Mouse (Mus musculus): ENCODE measurements around the gene Prr14. TPM values are rescaled to one million over a fixed set of nuclear protein-coding genes. Genes with fewer than 3 reads are reported as not detected.
A peak's percentile ranks its signal among the peaks of the same experiment; 100 is the strongest.

Gene Prr14
- polyA plus RNA-seq, 1 experiment from 2014 or later, result 22.8 TPM

GRCm38 (mm10) chr7:127470011-127470715 is 10.8 kb downstream of the Prr14 start:
- H3K4me3 ChIP-seq (ENCODE audit: low read depth, low read length), result peak overlapping the region; percentile 88
- 9% methylated on average over 10 of the region's 10 CpGs for WGBS (ENCODE audit: insufficient replicate concordance)
- peak overlapping the region; percentile 92 for H3K9ac ChIP-seq (ENCODE audit: low read depth, low read length)
- peak overlapping the region; percentile 97 for H3K27ac ChIP-seq (ENCODE audit: low read length)
- ATAC-seq (ENCODE audit: low read depth), result 0 out of 2 replicates have a peak, but pooled peaks have one; percentile 8
- H3K4me1 ChIP-seq (ENCODE audit: control insufficient read depth, low read depth, low read length), result peaks cover 18% of the 10 kb centered on the region
- H3K9me3 ChIP-seq (replicated peaks; ENCODE audit: control insufficient read depth, low read length), result no peaks in the 10 kb centered on the region
- H3K27me3 ChIP-seq (ENCODE audit: control insufficient read depth, insufficient read depth, low read depth, low read length), result no peaks in the 10 kb centered on the region
- H3K4me2 ChIP-seq (ENCODE audit: low read depth, low read length), result peak overlapping the region; percentile 89
- H3K36me3 ChIP-seq (ENCODE audit: control insufficient read depth, insufficient read depth), result peaks cover 28% of the 10 kb centered on the region

- under 1% methylated on average over 45 of the region's 46 CpGs for WGBS (ENCODE audit: insufficient replicate concordance)
- Histone ChIP-seq H3K27ac (ENCODE audit: low read length) (peak overlapping the region; percentile 97), H3K9ac (ENCODE audit: low read depth, low read length) (peak overlapping the region; percentile 92), H3K4me3 (ENCODE audit: low read depth, low read length) (peak overlapping the region; percentile 88), H3K9me3 (replicated peaks; ENCODE audit: control insufficient read depth, low read length) (no peaks in the 10 kb centered on the region), H3K4me2 (ENCODE audit: low read depth, low read length) (peak overlapping the region; percentile 89), H3K36me3 (ENCODE audit: control insufficient read depth, insufficient read depth) (peaks cover 36% of the 10 kb centered on the region), H3K4me1 (ENCODE audit: control insufficient read depth, low read depth, low read length) (peaks cover 15% of the 10 kb centered on the region), H3K27me3 (ENCODE audit: control insufficient read depth, insufficient read depth, low read depth, low read length) (no peaks in the 10 kb centered on the region)
- ATAC-seq (ENCODE audit: low read depth), result peak; percentile 93
These were observed 11.6 kb downstream of the Prr14 start for GRCm38 (mm10) chr7:127470743-127471645.

- ATAC-seq (ENCODE audit: low read depth), result peak; percentile 22
- Histone ChIP-seq H3K36me3 (ENCODE audit: control insufficient read depth, insufficient read depth) (peaks cover 41% of the 10 kb centered on the region), H3K4me3 (ENCODE audit: low read depth, low read length) (peak overlapping the region; percentile 88), H3K27ac (ENCODE audit: low read length) (peak overlapping the region; percentile 97), H3K9me3 (replicated peaks; ENCODE audit: control insufficient read depth, low read length) (no peaks in the 10 kb centered on the region), H3K4me1 (ENCODE audit: control insufficient read depth, low read depth, low read length) (peaks cover 18% of the 10 kb centered on the region), H3K9ac (ENCODE audit: low read depth, low read length) (peak overlapping the region; percentile 92), H3K27me3 (ENCODE audit: control insufficient read depth, insufficient read depth, low read depth, low read length) (no peaks in the 10 kb centered on the region), H3K4me2 (ENCODE audit: low read depth, low read length) (peak overlapping the region; percentile 89)
- WGBS (ENCODE audit: insufficient replicate concordance), result under 1% methylated on average over 24 of the region's 25 CpGs
These were observed 12.2 kb downstream of the Prr14 start for GRCm38 (mm10) chr7:127471646-127472010.

GRCm38 (mm10) chr7:127472060-127472459 is 12.6 kb downstream of the Prr14 start:
- Histone ChIP-seq H3K4me1 (ENCODE audit: control insufficient read depth, low read depth, low read length) (peaks cover 22% of the 10 kb centered on the region), H3K27me3 (ENCODE audit: control insufficient read depth, insufficient read depth, low read depth, low read length) (no peaks in the 10 kb centered on the region), H3K9ac (ENCODE audit: low read depth, low read length) (peak overlapping the region; percentile 92), H3K36me3 (ENCODE audit: control insufficient read depth, insufficient read depth) (peaks cover 41% of the 10 kb centered on the region), H3K4me3 (ENCODE audit: low read depth, low read length) (peak overlapping the region; percentile 88), H3K9me3 (replicated peaks; ENCODE audit: control insufficient read depth, low read length) (no peaks in the 10 kb centered on the region), H3K27ac (ENCODE audit: low read length) (peak overlapping the region; percentile 97), H3K4me2 (ENCODE audit: low read depth, low read length) (peak overlapping the region; percentile 89)
- WGBS (ENCODE audit: insufficient replicate concordance), result 3% methylated on average over 7 of the region's 7 CpGs
- ATAC-seq (ENCODE audit: low read depth), result no peak

- Histone ChIP-seq H3K36me3 (ENCODE audit: control insufficient read depth, insufficient read depth) (peaks cover 35% of the 10 kb centered on the region), H3K4me1 (ENCODE audit: control insufficient read depth, low read depth, low read length) (peaks cover 22% of the 10 kb centered on the region), H3K9ac (ENCODE audit: low read depth, low read length) (no peak overlapping the region), H3K9me3 (replicated peaks; ENCODE audit: control insufficient read depth, low read length) (no peaks in the 10 kb centered on the region), H3K4me3 (ENCODE audit: low read depth, low read length) (no peak overlapping the region), H3K4me2 (ENCODE audit: low read depth, low read length) (no peak overlapping the region), H3K27me3 (ENCODE audit: control insufficient read depth, insufficient read depth, low read depth, low read length) (no peaks in the 10 kb centered on the region), H3K27ac (ENCODE audit: low read length) (no peak overlapping the region)
- WGBS (ENCODE audit: insufficient replicate concordance), result 82% methylated on average over 5 of the region's 5 CpGs
- ATAC-seq (ENCODE audit: low read depth), result no peak
These were observed 14.3 kb downstream of the Prr14 start for GRCm38 (mm10) chr7:127473705-127474104.

GRCm38 (mm10) chr7:127474378-127475070 is 15.1 kb downstream of the Prr14 start:
- peaks cover 22% of the 10 kb centered on the region for H3K4me1 ChIP-seq (ENCODE audit: control insufficient read depth, low read depth, low read length)

GRCm38 (mm10) chr7:127475186-127475740 is 15.9 kb downstream of the Prr14 start:
- H3K36me3 ChIP-seq (ENCODE audit: control insufficient read depth, insufficient read depth), result peaks cover 35% of the 10 kb centered on the region

More at GRCm38 (mm10) chr7:127474378-127475070, 15.1 kb downstream of the Prr14 start:
- no peak overlapping the region for H3K4me2 ChIP-seq (ENCODE audit: low read depth, low read length)
- no peak overlapping the region for H3K27ac ChIP-seq (ENCODE audit: low read length)
- no peaks in the 10 kb centered on the region for H3K9me3 ChIP-seq (replicated peaks; ENCODE audit: control insufficient read depth, low read length)
- no peak for ATAC-seq (ENCODE audit: low read depth)
- H3K36me3 ChIP-seq (ENCODE audit: control insufficient read depth, insufficient read depth), result peaks cover 35% of the 10 kb centered on the region
- H3K27me3 ChIP-seq (ENCODE audit: control insufficient read depth, insufficient read depth, low read depth, low read length), result no peaks in the 10 kb centered on the region
- H3K9ac ChIP-seq (ENCODE audit: low read depth, low read length), result no peak overlapping the region
- 81% methylated on average over 6 of the region's 6 CpGs for WGBS (ENCODE audit: insufficient replicate concordance)
- no peak overlapping the region for H3K4me3 ChIP-seq (ENCODE audit: low read depth, low read length)

GRCm38 (mm10) chr7:127476336-127476735 is 16.9 kb downstream of the Prr14 start:
- H3K4me2 ChIP-seq (ENCODE audit: low read depth, low read length), result peak overlapping the region; percentile 77
- H3K36me3 ChIP-seq (ENCODE audit: control insufficient read depth, insufficient read depth), result peaks cover 35% of the 10 kb centered on the region
- ATAC-seq (ENCODE audit: low read depth), result no peak
- no peak overlapping the region for H3K4me3 ChIP-seq (ENCODE audit: low read depth, low read length)
- no peak overlapping the region for H3K9ac ChIP-seq (ENCODE audit: low read depth, low read length)
- H3K9me3 ChIP-seq (replicated peaks; ENCODE audit: control insufficient read depth, low read length), result no peaks in the 10 kb centered on the region
- 90% methylated on average over 11 of the region's 11 CpGs for WGBS (ENCODE audit: insufficient replicate concordance)
- peaks cover 31% of the 10 kb centered on the region for H3K4me1 ChIP-seq (ENCODE audit: control insufficient read depth, low read depth, low read length)
- no peak overlapping the region for H3K27ac ChIP-seq (ENCODE audit: low read length)
- no peaks in the 10 kb centered on the region for H3K27me3 ChIP-seq (ENCODE audit: control insufficient read depth, insufficient read depth, low read depth, low read length)

More at GRCm38 (mm10) chr7:127475186-127475740, 15.9 kb downstream of the Prr14 start:
- Histone ChIP-seq H3K9me3 (replicated peaks; ENCODE audit: control insufficient read depth, low read length) (no peaks in the 10 kb centered on the region), H3K27ac (ENCODE audit: low read length) (no peak overlapping the region), H3K4me3 (ENCODE audit: low read depth, low read length) (no peak overlapping the region), H3K9ac (ENCODE audit: low read depth, low read length) (no peak overlapping the region), H3K4me2 (ENCODE audit: low read depth, low read length) (no peak overlapping the region), H3K4me1 (ENCODE audit: control insufficient read depth, low read depth, low read length) (peaks cover 22% of the 10 kb centered on the region), H3K27me3 (ENCODE audit: control insufficient read depth, insufficient read depth, low read depth, low read length) (no peaks in the 10 kb centered on the region)
- WGBS (ENCODE audit: insufficient replicate concordance), result 91% methylated on average over 11 of the region's 11 CpGs
- ATAC-seq (ENCODE audit: low read depth), result no peak

Data from liver, embryonic 16.5 days (tissue).